Mouse (Mus musculus) megakaryocyte, embryonic 14.5 days (primary cell): ENCODE data around the gene Ccdc124.

Source experiments
- FLI1 ChIP-seq: IDR thresholded peaks from 2 replicates; pipeline ENCODE4 v1.6.1; 2012; ENCODE audit warnings: low read length, inconsistent platforms, mixed read lengths
- GATA1 ChIP-seq: IDR thresholded peaks from 3 replicates; pipeline ENCODE4 v1.6.1; 2012; ENCODE audit warnings: mixed read lengths, low read length, inconsistent platforms, borderline replicate concordance

DNA sequence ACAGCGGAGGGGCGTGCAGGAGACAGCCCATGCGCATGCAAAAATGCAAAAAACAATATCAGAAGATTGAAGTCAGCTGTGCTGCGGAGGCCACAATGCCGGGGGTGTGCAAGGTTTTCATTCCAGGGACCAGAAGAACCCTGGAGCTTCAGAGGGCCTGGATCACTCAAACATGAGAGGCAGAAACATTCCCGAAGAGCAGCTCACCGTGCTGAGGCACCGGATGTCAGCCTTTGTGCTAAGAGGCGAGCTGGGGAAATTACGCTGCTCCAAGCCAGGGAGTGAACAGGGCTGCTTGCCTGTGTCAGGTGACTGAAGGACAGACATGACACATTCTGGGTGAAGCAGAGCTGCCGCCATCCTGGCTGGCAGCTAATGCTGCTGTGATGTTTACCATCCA is 6.8 kb upstream of the Ccdc124 start:
- TF ChIP-seq GATA1 = no peak
- TF ChIP-seq FLI1 = no peak
